Mouse (Mus musculus): ENCODE measurements around the gene Hba-a2.
"Not testable (repeated sequence)": the region's sequence is repeated elsewhere in the genome, so short reads cannot be mapped to it uniquely, and the experiment has no call there.

The Hba-a2 gene

GRCm38 (mm10) chr11:32296203-32296602 is at the start of gene Hba-a2:
Gene Hba-a2, plus strand, starts transcription at chr11:32296489.
- not testable (repeated sequence) for DNase-seq

- peak; percentile 29 to 40 for DNase-seq
Measured at GRCm38 (mm10) chr11:32247068-32247467, 49.2 kb upstream of the Hba-a2 start.

- no peak for DNase-seq
Measured at GRCm38 (mm10) chr11:32248350-32248749, 47.9 kb upstream of the Hba-a2 start.

DNA sequence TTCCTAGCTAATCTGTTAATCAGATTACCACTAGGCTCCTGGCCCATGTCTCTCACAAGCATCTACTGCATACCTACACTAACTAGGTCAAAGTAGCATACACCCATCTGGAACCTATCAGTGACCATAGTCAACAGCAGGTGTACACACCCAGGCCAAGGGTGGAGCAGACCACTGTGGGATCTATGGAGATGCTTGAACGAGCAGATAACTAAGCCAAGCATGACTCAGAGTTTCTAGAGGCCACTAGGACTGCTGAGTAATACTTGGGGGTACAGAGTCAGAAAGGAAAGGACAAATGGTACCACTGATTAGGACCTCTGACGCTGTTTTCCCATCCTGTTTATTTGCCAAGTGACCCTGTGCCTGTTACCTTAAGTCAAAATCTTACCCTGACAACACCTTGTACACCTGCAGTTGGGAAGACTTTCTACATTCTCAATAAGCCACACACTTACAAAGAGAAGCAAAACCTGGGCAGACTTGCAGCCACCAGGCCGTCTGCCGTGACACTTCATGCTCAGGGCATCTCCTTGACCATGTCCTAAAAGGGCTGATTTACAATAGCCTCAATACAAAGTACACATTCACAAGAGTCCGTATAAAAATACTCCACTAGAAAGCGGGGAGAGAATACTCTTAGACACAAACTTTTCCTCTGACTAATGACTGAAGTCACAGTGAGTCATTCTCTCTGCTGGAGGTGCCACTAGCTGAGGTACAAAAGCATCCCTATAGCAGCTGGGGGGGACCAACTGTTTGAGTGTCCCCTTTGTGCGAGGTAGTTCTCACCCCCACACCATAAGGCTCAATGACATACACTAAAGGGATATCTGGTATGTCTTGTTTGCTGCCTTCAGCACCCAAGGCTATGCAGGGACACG is 45.2 kb upstream of the Hba-a2 start:
- DNase-seq: no peak

- DNase-seq: no peak
Measured at GRCm38 (mm10) chr11:32253121-32253520, 43.2 kb upstream of the Hba-a2 start.

- no peak for DNase-seq
Measured at GRCm38 (mm10) chr11:32256146-32256545, 40.1 kb upstream of the Hba-a2 start.

- no peak for DNase-seq
Measured at GRCm38 (mm10) chr11:32256566-32256965, 39.7 kb upstream of the Hba-a2 start.

GRCm38 (mm10) chr11:32262674-32263415 is 33.4 kb upstream of the Hba-a2 start:
- DNase-seq: no peak

- DNase-seq: no peak
Measured at GRCm38 (mm10) chr11:32265117-32265738, 31.1 kb upstream of the Hba-a2 start.

DNA sequence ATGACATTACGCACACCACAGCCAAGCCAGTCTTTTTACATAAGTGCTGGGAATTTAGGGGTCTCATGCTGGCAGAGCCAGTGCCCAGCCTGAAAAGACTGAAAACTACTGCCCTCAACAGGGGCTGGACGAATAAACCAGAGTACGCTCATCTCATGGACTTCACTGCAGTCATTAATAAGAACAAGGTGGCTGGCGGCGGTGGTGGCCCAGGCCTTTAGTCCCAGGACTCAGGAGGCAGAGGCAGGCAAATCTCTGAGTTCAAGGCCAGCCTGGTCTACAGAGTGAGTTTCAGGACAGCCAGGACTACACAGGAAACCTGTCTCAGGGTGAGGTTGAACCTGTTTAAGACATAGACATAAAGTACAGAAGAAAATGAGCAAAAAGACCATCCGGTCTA is 30.1 kb upstream of the Hba-a2 start:
- peak in 1 of 2 experiments; percentile 10 for DNase-seq

DNA sequence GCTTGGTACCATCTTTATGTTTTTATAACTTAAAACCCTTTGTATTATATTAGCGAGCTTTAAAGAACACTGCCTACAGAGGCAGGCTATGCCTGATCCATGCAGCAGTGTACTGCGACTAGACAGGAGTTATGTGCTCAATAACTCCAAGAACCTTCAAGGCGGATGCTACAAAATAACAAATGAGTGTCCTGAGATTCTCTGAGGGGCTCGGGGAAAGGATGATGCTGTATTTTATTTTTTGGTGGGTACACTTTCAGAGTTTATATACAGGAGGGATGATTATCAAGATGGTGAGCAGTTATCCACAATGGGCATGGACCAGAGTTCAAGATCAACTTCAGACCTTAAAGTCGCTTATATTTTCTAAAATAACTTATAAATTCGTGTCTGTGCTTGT is 29.5 kb upstream of the Hba-a2 start:
- DNase-seq: no peak

DNA sequence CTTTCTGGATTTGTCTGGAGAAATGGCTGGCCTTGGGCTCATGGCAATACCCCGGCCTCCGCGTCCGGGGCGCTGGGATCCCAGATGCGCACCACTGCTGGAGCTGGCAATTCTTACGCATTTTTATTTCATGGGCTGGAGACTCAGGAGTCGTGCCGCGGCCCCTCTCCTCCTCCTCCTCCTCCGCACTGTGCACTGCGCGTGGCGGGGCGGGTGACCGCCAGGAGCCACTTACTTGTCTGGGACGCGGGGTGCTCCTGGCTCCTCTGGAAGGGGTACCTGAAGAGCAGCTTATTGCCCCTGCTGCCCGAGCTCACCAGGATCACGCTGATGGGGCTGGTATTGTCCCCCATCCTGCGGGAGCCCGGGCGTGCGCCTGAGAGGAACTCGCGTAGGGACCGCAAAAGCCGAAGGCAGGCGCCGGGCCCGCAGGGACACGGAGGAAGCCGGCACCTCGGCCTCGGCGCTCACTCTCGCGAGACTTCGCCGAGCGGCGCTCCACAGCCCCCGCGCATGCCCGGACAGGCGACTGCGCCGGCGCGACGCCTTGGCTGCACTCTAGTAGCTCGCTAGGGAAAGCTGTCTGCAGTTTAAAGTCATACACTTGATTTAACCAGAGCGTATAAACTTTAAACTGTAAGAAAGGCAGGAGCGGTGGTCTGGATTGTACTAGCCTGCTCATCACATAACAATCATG is 29.0 kb upstream of the Hba-a2 start, which contains the start of gene Nprl3:
Gene Nprl3 (minus strand): TSS at position 520 of the 697 bp plus-strand sequence.
- peak; percentile 97 to 98 for DNase-seq

DNA sequence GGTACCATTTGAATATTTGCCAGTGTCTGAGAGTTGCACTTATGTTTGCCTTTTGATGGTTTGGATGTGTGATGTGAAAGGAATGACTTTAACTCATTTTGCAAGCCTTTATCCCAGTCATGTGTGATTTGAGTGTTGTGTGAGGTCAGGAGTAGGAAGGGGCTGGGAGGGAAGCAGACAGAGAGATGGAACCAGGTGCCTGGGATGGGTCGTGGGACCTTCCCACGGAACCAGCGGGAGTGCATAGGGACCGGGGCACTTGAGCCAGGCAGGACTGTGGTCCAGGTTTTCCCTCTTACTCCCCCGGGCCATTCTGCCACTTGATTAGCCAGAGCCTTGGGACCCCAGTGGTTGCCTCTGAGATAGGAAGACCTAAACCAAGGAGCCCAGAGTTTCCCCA is 28.3 kb upstream of the Hba-a2 start:
- DNase-seq: peak in 1 of 2 experiments; percentile 32

GRCm38 (mm10) chr11:32268952-32269351 is 27.3 kb upstream of the Hba-a2 start:
- no peak for DNase-seq

- DNase-seq: no peak
Measured at GRCm38 (mm10) chr11:32271178-32271577, 25.1 kb upstream of the Hba-a2 start.

GRCm38 (mm10) chr11:32276347-32276746 is 19.9 kb upstream of the Hba-a2 start, which contains the start of gene Hba-x:
Gene Hba-x, plus strand, starts transcription at chr11:32276400.
- no peak for DNase-seq

- DNase-seq: no peak
Measured at GRCm38 (mm10) chr11:32277736-32278457, 18.4 kb upstream of the Hba-a2 start.

DNA sequence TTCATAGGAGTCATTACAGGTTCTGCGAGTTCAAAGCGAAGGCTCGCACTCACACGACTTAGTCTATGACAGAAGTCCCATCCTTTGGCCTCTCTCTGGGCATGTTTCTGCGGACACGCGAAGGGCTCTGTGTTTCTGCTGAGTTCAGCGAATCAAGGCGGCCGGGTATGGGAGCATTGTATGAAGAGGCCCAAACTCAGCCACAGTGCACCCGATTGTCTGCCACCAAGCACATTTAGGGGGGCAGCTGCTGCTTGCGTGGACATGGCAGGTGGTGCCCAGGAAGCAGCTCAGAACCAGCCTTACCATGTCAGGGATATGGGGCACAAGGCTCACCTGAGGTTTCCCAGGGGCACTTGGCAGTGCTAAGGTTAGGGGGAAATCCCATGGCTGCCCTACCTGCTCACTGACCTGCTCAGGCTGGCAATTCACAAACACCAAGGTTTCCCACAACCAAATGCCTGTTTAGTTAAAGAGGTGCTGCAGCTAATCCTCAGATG is 17.8 kb upstream of the Hba-a2 start:
- DNase-seq: no peak

DNA sequence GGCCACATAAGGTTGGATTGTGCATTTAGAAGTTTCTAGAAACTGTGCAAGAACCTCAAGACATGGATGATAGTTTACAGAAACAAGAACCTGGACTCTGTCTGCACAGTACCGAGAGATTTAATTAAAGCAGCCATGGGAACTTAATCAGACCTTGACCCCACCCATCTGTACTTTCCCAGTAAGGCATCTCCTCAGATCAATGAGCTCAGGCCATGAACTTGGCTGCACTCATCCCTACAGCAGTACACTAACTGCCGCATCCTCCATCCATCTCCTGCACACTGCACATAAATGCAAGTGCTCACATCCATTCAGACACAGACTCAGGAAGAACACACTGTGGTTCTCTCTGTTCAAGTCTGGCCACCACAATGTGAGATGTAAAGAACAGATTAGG is 15.6 kb upstream of the Hba-a2 start:
- no peak for DNase-seq

DNA sequence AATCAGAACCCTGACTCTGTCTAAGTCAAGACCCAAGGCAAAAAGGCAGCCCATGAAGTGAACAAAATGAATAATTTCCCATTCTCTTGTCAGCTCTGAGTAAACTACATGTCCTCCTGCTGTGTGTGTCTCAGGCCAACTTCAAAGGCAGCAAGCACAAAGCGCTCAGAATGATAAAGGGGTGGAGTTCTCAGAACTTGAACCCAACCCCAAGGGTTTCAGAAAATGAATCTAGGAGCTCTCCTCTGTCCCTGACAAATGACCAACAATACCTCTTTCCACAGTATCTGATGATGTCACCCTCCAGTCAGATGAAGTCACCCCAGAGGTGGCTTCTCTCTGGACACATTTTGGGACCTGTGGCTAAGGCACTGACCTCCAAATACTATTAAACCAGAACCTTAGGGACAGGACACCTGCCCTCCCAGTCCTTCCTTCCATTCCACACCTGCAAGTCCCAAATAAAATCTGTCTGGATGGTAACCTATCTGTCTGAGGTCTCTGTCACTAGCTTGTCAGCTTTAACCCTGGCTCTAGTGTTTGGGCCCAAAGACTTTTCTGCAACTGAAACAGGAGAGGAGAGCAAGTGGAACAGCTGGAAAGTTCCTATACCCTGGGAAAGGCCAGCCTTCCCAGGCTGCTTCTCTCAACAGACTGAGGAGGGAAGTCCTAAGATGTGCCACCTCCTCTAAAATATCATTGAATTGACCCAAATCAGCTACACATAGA is 14.7 kb upstream of the Hba-a2 start:
- no peak for DNase-seq

Data from cerebellum, postnatal 10 days (tissue).